Mouse (Mus musculus) limb, embryonic 15.5 days (tissue): ENCODE data around the gene Degs1. TPM values are rescaled to one million over a fixed set of nuclear protein-coding genes. Genes with fewer than 3 reads are reported as not detected.
A peak's percentile ranks its signal among the peaks of the same experiment; 100 is the strongest.

Source experiments
- ATAC-seq: fragments of 200-750 bp; cut with Nextera tagmentation; 2 replicates; pipeline ENCODE4 v1.8.0; 2017; ENCODE audit warnings: low read depth, moderate TSS enrichment; ENCODE audit not compliant: insufficient number of reproducible peaks, low FRiP score, low TSS enrichment
- H3K27ac ChIP-seq: fragments of 300-500 bp; sonication (generic); 2 replicates; pipeline ENCODE4 v1.5.1; 2015; ENCODE audit warnings: moderate library complexity, mild to moderate bottlenecking, inconsistent platforms
- H3K27me3 ChIP-seq: fragments of 300-500 bp; sonication (generic); 2 replicates; pipeline ENCODE4 v1.6.1; 2015; ENCODE audit warnings: inconsistent platforms
- H3K36me3 ChIP-seq: fragments of 300-500 bp; sonication (generic); 2 replicates; pipeline ENCODE4 v1.6.1; 2015; ENCODE audit warnings: inconsistent platforms
- H3K4me1 ChIP-seq: fragments of 300-500 bp; sonication (generic); 2 replicates; pipeline ENCODE4 v1.6.1; 2015; ENCODE audit warnings: inconsistent platforms
- H3K4me2 ChIP-seq: fragments of 300-500 bp; sonication (generic); 2 replicates; pipeline ENCODE4 v1.6.1; 2015; ENCODE audit warnings: mild to moderate bottlenecking, inconsistent platforms
- H3K4me3 ChIP-seq: fragments of 300-500 bp; sonication (generic); 2 replicates; pipeline ENCODE4 v1.5.1; 2015; ENCODE audit warnings: mild to moderate bottlenecking, inconsistent platforms
- H3K9ac ChIP-seq: fragments of 300-500 bp; sonication (generic); 2 replicates; pipeline ENCODE4 v1.6.1; 2015; ENCODE audit warnings: inconsistent platforms
- H3K9me3 ChIP-seq: fragments of 300-500 bp; sonication (generic); 2 replicates; pipeline ENCODE4 v1.6.1; 2016; ENCODE audit warnings: inconsistent platforms
- WGBS: fragments of 180-500 bp; shearing (Covaris S2); methylation state at CpG from one replicate; pipeline ENCODE4 v1.1.7; 2015; 5-methylcytosine and 5-hydroxymethylcytosine counted together
- polyA plus RNA-seq: library from polyadenylated mRNA; unstranded; fragments of >200 nt; fragmentation: Nextera tagmentation; extraction: Ambion mirVana; gene quantifications from 2 replicates; pipeline ENCODE4 v1.2.1, GENCODE M21; 2015

The Degs1 gene
- polyA plus RNA-seq, 1 experiment from 2014 or later = 210 TPM

DNA sequence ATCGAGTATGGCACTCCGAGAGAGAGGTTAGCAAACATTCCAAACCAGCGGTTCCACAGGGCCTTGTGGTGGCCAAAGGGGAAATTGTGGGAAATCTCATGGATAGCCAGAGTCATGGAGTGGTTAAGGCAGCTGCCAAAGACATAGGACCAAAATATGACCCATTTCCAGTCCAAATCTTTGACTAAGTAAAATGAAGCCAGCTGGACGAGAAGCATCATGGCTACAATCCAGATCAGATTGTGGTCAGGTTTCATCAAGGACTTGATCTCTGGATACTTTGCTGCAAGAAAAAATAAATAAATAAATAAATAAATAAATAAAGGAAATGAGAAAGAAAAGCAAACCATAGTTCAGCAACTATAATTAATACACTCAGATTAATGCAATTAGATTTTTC, 3.2 kb downstream of the Degs1 start:
- H3K4me3 ChIP-seq = no peak overlapping the region
- no peaks in the 10 kb centered on the region for H3K9me3 ChIP-seq
- no peak overlapping the region for H3K27ac ChIP-seq
- H3K9ac ChIP-seq = no peak overlapping the region
- 89% methylated on average over 4 of the region's 4 CpGs for WGBS
- no peaks in the 10 kb centered on the region for H3K27me3 ChIP-seq
- ATAC-seq = no peak
- peaks cover 42% of the 10 kb centered on the region for H3K36me3 ChIP-seq
- peaks cover 25% of the 10 kb centered on the region for H3K4me1 ChIP-seq
- H3K4me2 ChIP-seq = no peak overlapping the region

GRCm38 (mm10) chr1:182275109-182275508, 7.5 kb downstream of the Degs1 start:
- Histone ChIP-seq H3K4me3 (no peak overlapping the region), H3K9me3 (no peaks in the 10 kb centered on the region), H3K36me3 (peaks cover 51% of the 10 kb centered on the region), H3K9ac (no peak overlapping the region), H3K27ac (no peak overlapping the region), H3K27me3 (no peaks in the 10 kb centered on the region), H3K4me2 (no peak overlapping the region), H3K4me1 (peaks cover 11% of the 10 kb centered on the region)
- 91% methylated on average over 6 of the region's 6 CpGs for WGBS
- ATAC-seq = no peak

DNA sequence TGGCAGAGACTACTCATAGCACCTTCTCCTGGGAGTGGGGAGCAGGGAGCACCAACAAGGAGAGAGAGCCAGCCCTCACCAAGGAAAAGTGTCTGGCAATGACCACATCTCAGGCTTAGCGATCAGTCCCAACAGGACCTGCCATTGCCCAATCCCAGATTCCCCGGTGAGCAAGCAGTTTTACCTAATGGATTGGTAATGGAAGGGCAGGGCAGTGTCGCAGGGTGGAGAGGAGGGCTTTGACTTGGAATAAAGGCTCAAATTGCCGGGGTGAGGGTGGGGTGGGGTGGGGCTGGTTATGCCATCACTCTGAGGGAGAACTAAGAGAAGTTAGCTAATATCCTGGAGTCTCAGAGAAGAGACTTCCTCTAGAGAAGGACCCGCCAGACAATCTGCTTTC, 11.0 kb downstream of the Degs1 start:
- 65% methylated on average over 5 of the region's 5 CpGs for WGBS
- ATAC-seq = no peak
- H3K9me3 ChIP-seq = no peaks in the 10 kb centered on the region
- H3K36me3 ChIP-seq = peaks cover 24% of the 10 kb centered on the region
- no peak overlapping the region for H3K4me3 ChIP-seq
- no peak overlapping the region for H3K4me2 ChIP-seq
- peaks cover 8% of the 10 kb centered on the region; the same call in 1 of the 2 replicates for H3K4me1 ChIP-seq
- no peak overlapping the region for H3K9ac ChIP-seq
- H3K27me3 ChIP-seq = no peaks in the 10 kb centered on the region
- peak overlapping the region; percentile 43; the same call in 1 of the 2 replicates for H3K27ac ChIP-seq

DNA sequence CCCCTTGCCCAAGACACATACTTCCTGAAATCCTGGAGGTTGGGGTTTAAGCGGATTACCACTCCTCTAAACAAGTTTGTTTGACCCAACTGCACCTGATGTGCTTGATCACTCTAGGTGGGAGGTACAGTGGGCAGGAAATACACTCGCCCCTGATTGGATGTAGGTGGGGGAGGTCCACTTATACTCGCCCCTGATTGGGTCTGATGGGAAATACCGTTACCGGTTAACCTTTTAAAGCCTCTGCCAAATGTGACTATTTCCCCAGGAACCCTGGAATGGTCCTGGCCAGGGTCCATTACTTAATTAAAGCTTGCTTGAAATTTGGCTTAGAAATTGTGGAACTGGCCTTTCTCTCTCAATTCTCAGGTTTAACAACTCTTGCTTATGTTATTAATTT, 11.5 kb downstream of the Degs1 start:
- WGBS = 69% methylated on average over 5 of the region's 5 CpGs
- Histone ChIP-seq H3K4me1 (peaks cover 8% of the 10 kb centered on the region; the same call in 1 of the 2 replicates), H3K9ac (no peak overlapping the region), H3K9me3 (no peaks in the 10 kb centered on the region), H3K4me3 (no peak overlapping the region), H3K36me3 (peaks cover 21% of the 10 kb centered on the region), H3K27ac (no peak overlapping the region), H3K27me3 (no peaks in the 10 kb centered on the region), H3K4me2 (no peak overlapping the region)
- no peak for ATAC-seq

- H3K4me1 ChIP-seq = peaks cover 8% of the 10 kb centered on the region; the same call in 1 of the 2 replicates
- H3K4me3 ChIP-seq = no peak overlapping the region
- no peaks in the 10 kb centered on the region for H3K27me3 ChIP-seq
- H3K4me2 ChIP-seq = no peak overlapping the region
- peaks cover 3% of the 10 kb centered on the region; the same call in 1 of the 2 replicates for H3K36me3 ChIP-seq
- no peak for ATAC-seq
- no peaks in the 10 kb centered on the region for H3K9me3 ChIP-seq
- H3K9ac ChIP-seq = no peak overlapping the region
- H3K27ac ChIP-seq = no peak overlapping the region
- 72% methylated on average over 4 of the region's 4 CpGs for WGBS
These were observed 14.3 kb downstream of the Degs1 start for GRCm38 (mm10) chr1:182268317-182268716.

GRCm38 (mm10) chr1:182266028-182266525, 16.5 kb downstream of the Degs1 start:
- 0 out of 2 replicates have a peak, but pooled peaks cover 3% of the 10 kb centered on the region for H3K4me1 ChIP-seq
- no peak for ATAC-seq
- H3K4me3 ChIP-seq = no peak overlapping the region
- 87% methylated on average over 11 of the region's 11 CpGs for WGBS
- H3K9ac ChIP-seq = no peak overlapping the region
- H3K27me3 ChIP-seq = no peaks in the 10 kb centered on the region
- no peak overlapping the region for H3K27ac ChIP-seq
- H3K4me2 ChIP-seq = no peak overlapping the region
- no peaks in the 10 kb centered on the region for H3K36me3 ChIP-seq
- H3K9me3 ChIP-seq = no peaks in the 10 kb centered on the region

GRCm38 (mm10) chr1:182256041-182256680, 26.4 kb downstream of the Degs1 start:
- H3K4me2 ChIP-seq = no peak overlapping the region
- H3K4me3 ChIP-seq = no peak overlapping the region
- 0 out of 2 replicates have a peak, but pooled peaks cover 2% of the 10 kb centered on the region for H3K4me1 ChIP-seq
- H3K36me3 ChIP-seq = no peaks in the 10 kb centered on the region
- no peaks in the 10 kb centered on the region for H3K27me3 ChIP-seq
- H3K9ac ChIP-seq = no peak overlapping the region
- WGBS = 75% methylated on average over 11 of the region's 11 CpGs
- ATAC-seq = no peak
- no peaks in the 10 kb centered on the region for H3K9me3 ChIP-seq
- H3K27ac ChIP-seq = peak overlapping the region; percentile 33; the same call in 1 of the 2 replicates

GRCm38 (mm10) chr1:182255031-182255430, 27.6 kb downstream of the Degs1 start:
- Histone ChIP-seq H3K27me3 (no peaks in the 10 kb centered on the region), H3K27ac (peak overlapping the region; percentile 69; the same call in 1 of the 2 replicates), H3K4me1 (peaks cover 6% of the 10 kb centered on the region; the same call in 1 of the 2 replicates), H3K36me3 (no peaks in the 10 kb centered on the region), H3K4me3 (no peak overlapping the region), H3K9ac (no peak overlapping the region), H3K4me2 (no peak overlapping the region), H3K9me3 (no peaks in the 10 kb centered on the region)
- no peak for ATAC-seq
- WGBS = 79% methylated on average over 11 of the region's 11 CpGs

DNA sequence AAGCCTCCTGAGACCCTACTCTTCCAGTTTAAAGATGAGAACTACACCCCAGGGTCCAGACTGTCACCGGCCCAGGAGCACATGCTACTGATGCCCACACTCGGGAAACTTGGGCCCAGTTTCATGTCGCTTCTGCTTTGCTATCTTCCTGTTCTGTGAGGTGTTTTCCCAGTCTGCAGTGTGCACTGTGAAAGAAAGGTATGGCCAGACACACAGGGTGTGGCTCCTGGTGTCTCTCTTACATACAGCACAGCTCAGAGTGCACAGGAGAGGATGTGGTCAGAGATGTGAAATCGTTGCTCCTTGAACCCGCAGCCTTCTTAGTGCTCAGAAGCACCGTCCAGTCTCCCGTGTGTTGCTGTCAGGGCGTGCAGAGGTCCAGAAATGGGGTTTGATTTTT, 28.0 kb downstream of the Degs1 start:
- 85% methylated on average over 8 of the region's 8 CpGs for WGBS
- peaks cover 6% of the 10 kb centered on the region; the same call in 1 of the 2 replicates for H3K4me1 ChIP-seq
- no peak overlapping the region for H3K4me2 ChIP-seq

DNA sequence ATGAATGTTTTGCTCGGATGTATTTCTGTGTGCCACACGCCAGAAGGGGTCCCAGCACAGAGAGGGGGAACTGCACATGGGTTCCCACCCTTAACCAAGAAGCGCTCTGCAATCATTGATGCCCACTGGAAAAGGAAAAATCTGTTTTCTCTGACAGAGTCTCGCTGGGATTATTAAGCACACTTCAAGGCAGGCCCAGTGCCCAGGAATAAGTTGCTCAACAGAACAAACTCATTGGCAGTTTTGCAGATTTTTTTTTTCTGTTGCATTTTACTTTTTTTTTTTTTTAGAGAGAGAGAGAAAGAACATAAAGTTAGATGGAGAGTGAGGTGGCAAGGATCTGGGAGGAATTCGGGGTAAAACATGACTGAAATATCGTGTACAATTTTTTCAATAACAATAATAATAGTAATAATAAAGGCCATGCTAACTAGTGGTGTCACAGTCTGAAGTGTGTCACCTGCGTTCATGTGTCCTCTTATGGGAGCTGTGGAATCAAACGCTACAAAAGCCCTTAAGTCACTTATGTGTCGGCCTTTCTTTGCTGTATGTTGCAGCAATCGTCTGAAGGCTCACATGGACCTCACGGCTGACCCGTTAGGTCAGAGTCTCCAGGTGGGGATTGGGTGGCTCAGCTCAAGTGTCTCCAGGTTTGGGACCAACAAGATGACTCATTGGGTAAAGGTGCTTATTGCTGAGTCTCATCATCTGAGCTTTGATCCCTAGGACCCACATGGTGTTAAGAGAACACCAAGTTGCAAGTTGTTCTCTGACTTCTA, 28.7 kb downstream of the Degs1 start:
- H3K27me3 ChIP-seq = no peaks in the 10 kb centered on the region
- no peak overlapping the region for H3K4me3 ChIP-seq
- no peak for ATAC-seq
- no peak overlapping the region for H3K27ac ChIP-seq
- peaks cover 6% of the 10 kb centered on the region; the same call in 1 of the 2 replicates for H3K4me1 ChIP-seq
- H3K4me2 ChIP-seq = no peak overlapping the region
- no peaks in the 10 kb centered on the region for H3K9me3 ChIP-seq
- H3K9ac ChIP-seq = no peak overlapping the region
- WGBS = 86% methylated on average over 12 of the region's 12 CpGs
- no peaks in the 10 kb centered on the region for H3K36me3 ChIP-seq

More for the DNA sequence above, 28.0 kb downstream of the Degs1 start:
- no peaks in the 10 kb centered on the region for H3K36me3 ChIP-seq
- no peak overlapping the region for H3K27ac ChIP-seq
- no peak overlapping the region for H3K4me3 ChIP-seq
- H3K27me3 ChIP-seq = no peaks in the 10 kb centered on the region
- no peak for ATAC-seq
- H3K9ac ChIP-seq = no peak overlapping the region
- no peaks in the 10 kb centered on the region for H3K9me3 ChIP-seq

DNA sequence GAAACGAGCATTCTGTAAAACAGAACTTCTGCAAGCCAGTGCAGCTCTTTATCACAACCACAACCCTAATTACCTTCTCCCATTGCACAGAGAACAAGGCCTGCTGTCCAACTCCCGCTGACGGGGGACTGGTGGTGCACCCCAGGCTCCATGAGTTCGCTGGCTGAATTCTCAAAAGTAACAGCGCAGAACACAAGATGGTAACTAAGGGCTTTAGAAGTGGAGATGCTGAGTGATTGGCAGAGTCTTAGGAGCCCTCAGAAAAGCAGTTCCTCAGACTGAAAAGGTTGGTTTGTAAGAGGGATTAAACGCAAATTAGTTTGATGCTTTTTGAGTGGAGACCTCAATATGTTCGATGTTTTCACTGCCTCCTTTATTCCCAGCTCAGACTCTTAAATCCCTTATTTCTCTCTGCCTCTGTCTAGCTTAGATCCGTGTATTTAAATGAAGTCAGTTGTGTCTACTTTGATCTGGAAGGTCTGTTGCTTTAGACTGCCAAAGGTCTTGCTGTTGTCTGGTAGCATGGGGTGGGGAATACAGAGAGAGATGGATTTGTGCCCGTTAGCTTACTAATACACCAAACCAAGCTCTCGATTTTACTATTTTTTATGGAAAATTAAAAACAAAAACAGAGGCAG, 30.0 kb downstream of the Degs1 start:
- Histone ChIP-seq H3K4me3 (no peak overlapping the region), H3K4me1 (peaks cover 6% of the 10 kb centered on the region; the same call in 1 of the 2 replicates), H3K36me3 (no peaks in the 10 kb centered on the region), H3K9me3 (no peaks in the 10 kb centered on the region), H3K4me2 (no peak overlapping the region), H3K27me3 (no peaks in the 10 kb centered on the region), H3K27ac (no peak overlapping the region), H3K9ac (no peak overlapping the region)
- no peak for ATAC-seq
- WGBS = 76% methylated on average over 10 of the region's 10 CpGs
